Mouse (Mus musculus) ES-E14 (cell line): ENCODE results near the gene Polr1b. TPM values are rescaled to one million over a fixed set of nuclear protein-coding genes. Genes with fewer than 3 reads are reported as not detected.
A peak's percentile ranks its signal among the peaks of the same experiment; 100 is the strongest.

Experiments
- DNase-seq: peaks from one replicate; pipeline ENCODE4 v3.0.0-alpha.2; 2013; ENCODE audit warnings: low read depth, low spot score
- H3K27ac ChIP-seq: 2 replicates; pipeline ENCODE4 v1.5.1; 2012; ENCODE audit warnings: low read depth, mild to moderate bottlenecking, low read length, moderate library complexity, mixed read lengths; ENCODE audit not compliant: poor library complexity, insufficient read depth, severe bottlenecking
- H3K36me3 ChIP-seq: 2 replicates; pipeline ENCODE4 v1.6.1; 2012; ENCODE audit warnings: mild to moderate bottlenecking, low read length, moderate library complexity, mixed read lengths; ENCODE audit not compliant: control insufficient read depth, poor library complexity, insufficient read depth, severe bottlenecking
- H3K4me1 ChIP-seq, 2 experiments: fragments of 150-350 bp in 1 of 2; sonication (generic) in 1 of 2; 2 replicates each; pipeline ENCODE4 v1.6.1; 2012; ENCODE audit warnings: low read length in 2 of 2, mild to moderate bottlenecking in 1 of 2, mixed read lengths in 1 of 2; ENCODE audit not compliant: control insufficient read depth in 2 of 2, insufficient read depth in 2 of 2, poor library complexity in 1 of 2
- H3K4me3 ChIP-seq, 2 experiments: fragments of 150-350 bp in 1 of 2; sonication (generic) in 1 of 2; 2 replicates each; pipeline ENCODE4 v1.5.1; 2012; ENCODE audit warnings: low read length in 2 of 2, low read depth in 1 of 2, mild to moderate bottlenecking in 1 of 2, mixed read lengths in 1 of 2; ENCODE audit not compliant: insufficient read depth in 1 of 2, poor library complexity in 1 of 2, severe bottlenecking in 1 of 2
- H3K9ac ChIP-seq: 2 replicates; pipeline ENCODE4 v1.6.1; 2012; ENCODE audit warnings: low read depth, mild to moderate bottlenecking, low read length, mixed read lengths; ENCODE audit not compliant: poor library complexity, insufficient read depth, severe bottlenecking
- H3K9me3 ChIP-seq: fragments of 150-350 bp; sonication (generic); 2 replicates; pipeline ENCODE4 v1.6.1; 2012; ENCODE audit warnings: low read depth, mild to moderate bottlenecking, low read length; ENCODE audit not compliant: control insufficient read depth, insufficient read depth
- CHD2 ChIP-seq: IDR thresholded peaks from 2 replicates; pipeline ENCODE4 v1.6.1; 2014; ENCODE audit warnings: mild to moderate bottlenecking, low read depth, low read length, inconsistent platforms
- HCFC1 ChIP-seq: IDR thresholded peaks from 2 replicates; pipeline ENCODE4 v1.6.1; 2012; ENCODE audit warnings: low read length, inconsistent platforms, borderline replicate concordance; ENCODE audit not compliant: insufficient read depth
- MAFK ChIP-seq: IDR thresholded peaks from 2 replicates; pipeline ENCODE4 v1.6.1; 2014; ENCODE audit warnings: mild to moderate bottlenecking, low read depth, low read length, inconsistent platforms; ENCODE audit not compliant: insufficient read depth
- ZC3H11A ChIP-seq: IDR thresholded peaks from 2 replicates; pipeline ENCODE4 v1.6.1; 2012; ENCODE audit warnings: low read depth, mild to moderate bottlenecking, inconsistent platforms, low read length, borderline replicate concordance
- ZNF384 ChIP-seq: IDR thresholded peaks from 2 replicates; pipeline ENCODE4 v1.6.1; 2012; ENCODE audit warnings: low read depth, low read length, inconsistent platforms
- in situ Hi-C, 2 experiments: fragments of 600-800 bp; cut with MboI; formaldehyde crosslinking; loops; one replicate each; pipeline ENCODE4 v1.15.1; 2025; ENCODE audit warnings: low sequenced_read_pairs in 2 of 2, inconsistent platforms in 1 of 2; ENCODE audit not compliant: unreplicated experiment in 2 of 2
- total RNA-seq: library from RNA; depleted of rRNA; stranded (reverse); fragments of 300-350 nt; gene quantifications from 2 replicates; pipeline ENCODE4 v1.2.3, GENCODE M21; 2012

The Polr1b gene
- total RNA-seq, 1 experiment, result 100 TPM

GRCm38 (mm10) chr2:129130776-129131175, 30.0 kb downstream of the Polr1b start:
- peak overlapping the region; percentile 74 to 88; a peak in 2 of 4 replicates for H3K4me3 ChIP-seq
- H3K36me3 ChIP-seq, result peaks cover 33% of the 10 kb centered on the region
- no peak for DNase-seq
- in situ Hi-C loops, result no loop called here
- peak overlapping the region; percentile 11; the same call in 1 of the 2 replicates for H3K27ac ChIP-seq
- no peaks in the 10 kb centered on the region for H3K9me3 ChIP-seq
- no peak for TF ChIP-seq HCFC1
- no peak for TF ChIP-seq ZNF384
- TF ChIP-seq CHD2, result no peak
- no peak for TF ChIP-seq ZC3H11A
- TF ChIP-seq MAFK, result no peak
- H3K4me1 ChIP-seq, result peaks cover 0 to 6% of the 10 kb centered on the region in 2 experiments; a peak in 2 of 4 replicates
- peak overlapping the region; percentile 73; the same call in 1 of the 2 replicates for H3K9ac ChIP-seq

- H3K36me3 ChIP-seq, result peaks cover 25% of the 10 kb centered on the region
These were observed 31.4 kb downstream of the Polr1b start for GRCm38 (mm10) chr2:129132231-129132630.

GRCm38 (mm10) chr2:129133006-129133805, 32.4 kb downstream of the Polr1b start:
- TF ChIP-seq ZC3H11A, result no peak
- TF ChIP-seq HCFC1, result no peak
- TF ChIP-seq CHD2, result no peak
- TF ChIP-seq ZNF384, result no peak
- no peak for TF ChIP-seq MAFK
- H3K9me3 ChIP-seq, result no peaks in the 10 kb centered on the region
- no peak overlapping the region for H3K4me3 ChIP-seq
- H3K36me3 ChIP-seq, result peaks cover 24% of the 10 kb centered on the region
- peaks cover 0 to 6% of the 10 kb centered on the region in 2 experiments; a peak in 2 of 4 replicates for H3K4me1 ChIP-seq
- H3K27ac ChIP-seq, result no peak overlapping the region
- H3K9ac ChIP-seq, result no peak overlapping the region
- DNase-seq, result no peak
- in situ Hi-C loops, result no loop called here

More at GRCm38 (mm10) chr2:129132231-129132630, 31.4 kb downstream of the Polr1b start:
- no peak overlapping the region for H3K9ac ChIP-seq
- in situ Hi-C loops, result no loop called here
- TF ChIP-seq ZNF384 (no peak), HCFC1 (no peak), MAFK (no peak), CHD2 (no peak), ZC3H11A (no peak)
- DNase-seq, result no peak
- H3K4me3 ChIP-seq, result no peak overlapping the region
- H3K27ac ChIP-seq, result no peak overlapping the region
- no peaks in the 10 kb centered on the region for H3K9me3 ChIP-seq
- H3K4me1 ChIP-seq, result peaks cover 0 to 6% of the 10 kb centered on the region in 2 experiments; a peak in 2 of 4 replicates

GRCm38 (mm10) chr2:129139906-129140305, 39.1 kb downstream of the Polr1b start:
- H3K9me3 ChIP-seq, result no peaks in the 10 kb centered on the region
- H3K4me3 ChIP-seq, result no peak overlapping the region
- TF ChIP-seq ZNF384 (no peak), ZC3H11A (no peak), HCFC1 (no peak), CHD2 (no peak), MAFK (no peak)
- peaks cover 0 to 5% of the 10 kb centered on the region in 2 experiments; a peak in 1 of 4 replicates for H3K4me1 ChIP-seq
- in situ Hi-C loops, result no loop called here
- no peak overlapping the region for H3K27ac ChIP-seq
- DNase-seq, result no peak
- H3K9ac ChIP-seq, result no peak overlapping the region
- no peaks in the 10 kb centered on the region for H3K36me3 ChIP-seq
